Mouse (Mus musculus) brain, adult 2 months (tissue): ENCODE results near the gene Mrps7.
"Not testable (repeated sequence)": the region's sequence is repeated elsewhere in the genome, so short reads cannot be mapped to it uniquely, and the experiment has no call there.

Source experiments
- DNase-seq: peaks from one replicate; pipeline ENCODE4 v3.0.0; 2011; ENCODE audit warnings: low read depth, low spot score

The Mrps7 gene

DNA sequence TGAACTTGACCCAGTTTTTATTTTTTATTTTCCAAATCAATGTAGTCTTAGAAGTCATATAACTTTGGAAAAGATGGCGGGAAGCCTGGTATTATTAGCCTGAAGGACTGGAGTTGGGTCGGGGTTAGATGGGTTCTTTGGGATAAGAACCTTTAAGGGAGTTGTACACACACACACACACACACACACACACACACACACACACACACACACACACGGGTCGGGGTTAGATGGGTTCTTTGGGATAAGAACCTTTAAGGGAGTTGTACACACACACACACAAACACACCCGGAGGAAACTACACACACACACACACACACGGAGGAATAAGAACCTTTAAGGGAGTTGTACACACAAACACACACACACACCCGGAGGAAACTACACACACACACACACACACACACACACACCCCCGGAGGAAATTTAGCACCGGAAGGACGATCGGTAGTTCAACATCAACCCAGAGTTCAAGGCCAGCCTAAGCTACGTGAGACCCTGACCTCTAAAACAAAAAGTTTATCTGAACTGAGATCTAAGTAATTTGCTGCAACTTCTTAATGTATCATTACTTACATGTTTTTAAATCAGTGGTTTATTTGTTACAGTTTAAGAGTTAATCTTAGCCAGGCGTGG lies 24.9 kb downstream of the Mrps7 start:
- no peak for DNase-seq

DNA sequence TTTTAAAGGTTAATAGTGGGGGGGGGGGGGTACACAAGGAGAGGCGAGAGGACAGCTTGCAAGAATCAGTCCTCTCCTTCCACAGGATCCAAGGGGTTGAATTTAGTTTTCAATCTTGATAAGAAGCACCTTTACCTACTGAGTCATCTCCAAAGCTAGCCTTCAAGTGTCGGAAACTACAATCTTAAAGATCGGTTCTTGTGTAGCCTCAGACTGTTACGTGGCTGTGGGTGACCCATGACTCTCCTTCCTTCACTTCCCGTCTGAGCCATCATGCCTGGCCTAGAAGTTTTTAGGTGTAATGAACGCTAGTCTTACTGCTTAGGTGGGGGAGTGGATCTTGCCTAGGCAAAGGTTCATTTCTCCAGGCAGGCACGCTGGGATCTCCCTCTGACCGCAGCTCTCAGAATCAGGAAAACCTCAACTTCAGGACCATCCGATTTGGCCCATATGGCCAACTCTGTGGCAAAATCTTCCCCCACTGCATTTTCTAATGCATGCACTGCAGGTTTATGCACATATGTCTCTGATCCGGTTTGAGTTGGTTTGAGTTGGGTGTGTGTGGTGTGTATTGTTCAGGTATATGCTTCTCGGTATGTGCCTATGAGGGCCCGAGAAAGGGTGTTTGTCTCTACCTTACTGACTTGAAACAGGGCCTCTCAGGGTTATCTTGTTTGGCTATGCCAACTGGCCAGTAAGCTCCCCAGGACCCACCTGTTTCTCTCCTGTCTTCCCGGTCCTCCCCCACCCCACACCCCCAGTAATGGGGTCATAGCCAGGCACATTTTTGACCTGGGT lies 26.2 kb downstream of the Mrps7 start:
- DNase-seq: no peak

- DNase-seq: peak; percentile 61
Observed at GRCm38 (mm10) chr11:115630532-115631504, 27.1 kb downstream of the Mrps7 start.

DNA sequence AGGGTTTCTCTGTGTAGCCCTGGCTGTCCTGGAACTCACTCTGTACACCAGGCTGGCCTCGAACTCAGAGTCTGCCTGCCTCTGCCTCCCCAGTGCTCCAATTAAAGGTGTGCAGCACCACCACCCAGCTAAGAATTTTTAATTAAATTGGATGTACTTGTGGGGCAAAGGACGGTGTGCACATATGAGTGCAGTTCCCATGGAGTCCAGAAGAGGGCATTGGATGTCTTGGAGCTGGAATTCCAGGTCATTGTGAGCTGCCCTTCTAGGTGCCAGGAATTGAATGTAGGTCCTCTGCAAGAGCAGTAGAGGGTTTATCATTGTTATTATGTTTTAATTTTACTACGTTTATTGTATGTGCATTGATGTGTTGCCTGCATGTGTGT lies 27.8 kb downstream of the Mrps7 start:
- DNase-seq: peak; percentile 69

DNA sequence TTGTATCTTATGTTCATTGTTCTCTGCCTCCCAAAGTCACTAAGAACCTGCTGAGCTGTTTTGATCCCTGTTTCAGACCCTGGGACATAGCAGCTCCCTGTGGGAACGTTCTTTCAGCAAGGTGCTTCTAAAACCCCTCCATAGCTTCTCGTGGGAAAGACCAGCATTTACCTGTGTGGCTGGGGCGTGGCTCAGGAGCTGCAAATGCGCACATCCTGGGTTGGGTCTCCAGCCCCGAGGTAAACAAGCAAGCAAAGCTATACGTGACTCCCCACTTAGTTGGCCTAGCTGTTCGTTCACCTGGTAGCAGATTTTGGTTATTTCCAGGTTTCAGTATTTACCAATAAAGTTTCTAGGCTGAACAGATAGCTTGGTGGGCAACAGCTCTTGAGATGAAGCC lies 28.5 kb downstream of the Mrps7 start:
- DNase-seq: no peak

- DNase-seq: no peak
Observed at GRCm38 (mm10) chr11:115632862-115633261, 29.1 kb downstream of the Mrps7 start.

- no peak for DNase-seq
Observed at GRCm38 (mm10) chr11:115634109-115634508, 30.4 kb downstream of the Mrps7 start.

GRCm38 (mm10) chr11:115635041-115635440 lies 31.3 kb downstream of the Mrps7 start:
- no peak for DNase-seq

GRCm38 (mm10) chr11:115635484-115635883 lies 31.8 kb downstream of the Mrps7 start:
- no peak for DNase-seq

DNA sequence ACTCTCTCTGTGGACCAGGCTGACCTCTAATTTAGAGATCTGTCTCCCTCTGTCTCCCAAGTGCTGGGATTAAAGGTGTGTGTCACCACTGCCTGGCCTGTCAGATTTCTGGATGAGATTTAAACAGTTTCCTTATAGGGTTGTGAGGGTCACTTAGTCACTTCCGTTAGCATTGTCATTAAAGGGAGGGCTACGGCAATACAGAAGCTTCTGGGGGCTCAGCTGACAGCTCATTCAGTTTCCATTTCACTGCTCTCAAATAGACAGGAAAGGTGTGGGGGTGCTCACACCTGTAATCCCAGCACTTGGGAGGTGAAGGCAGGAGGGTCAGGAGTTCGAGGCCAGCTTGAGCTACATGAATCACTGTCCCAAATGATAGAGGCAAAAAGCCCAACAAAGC lies 33.2 kb downstream of the Mrps7 start:
- DNase-seq: no peak

DNA sequence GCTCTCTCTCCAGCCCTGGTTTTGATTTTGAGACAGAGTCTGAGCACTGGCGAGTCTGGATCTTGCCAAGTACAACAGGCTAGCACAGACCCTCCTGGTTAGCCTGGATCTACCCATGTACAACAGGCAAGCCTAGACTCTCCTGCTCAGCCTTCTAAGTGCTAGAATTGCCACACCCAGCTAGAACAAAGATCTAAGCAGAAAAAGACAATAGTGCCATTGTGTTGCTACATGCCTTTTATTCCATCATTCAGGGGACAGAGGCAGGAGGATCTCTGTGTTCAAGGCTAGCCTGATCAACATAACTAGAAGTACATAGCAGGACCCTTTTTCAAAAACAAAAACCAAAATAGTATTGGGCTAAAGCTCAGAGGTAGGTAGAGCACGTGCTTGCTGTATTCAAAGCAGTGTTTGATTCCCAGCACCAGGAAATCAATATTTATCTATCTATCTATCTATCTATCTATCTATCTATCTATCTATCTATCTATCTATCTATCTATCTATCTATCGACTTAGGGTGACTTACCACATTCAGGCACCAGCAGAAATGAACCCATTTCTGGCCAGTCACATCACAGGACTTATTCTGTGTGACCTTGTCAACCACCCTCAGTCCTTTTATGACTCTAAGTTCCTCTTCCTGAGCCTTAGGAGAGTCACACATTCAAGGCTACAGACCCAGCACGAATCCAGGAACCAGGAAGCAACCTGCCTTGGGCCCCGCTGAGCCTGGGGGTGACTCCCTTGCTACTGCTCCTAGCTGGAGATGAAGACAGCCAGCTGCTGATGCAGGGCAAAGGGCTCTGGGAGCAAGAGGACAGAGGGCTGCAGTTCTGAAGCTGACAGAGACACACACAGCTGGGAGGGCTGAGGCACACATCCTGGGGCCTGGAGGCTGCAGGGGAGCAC lies 35.0 kb downstream of the Mrps7 start:
- DNase-seq: no peak

DNA sequence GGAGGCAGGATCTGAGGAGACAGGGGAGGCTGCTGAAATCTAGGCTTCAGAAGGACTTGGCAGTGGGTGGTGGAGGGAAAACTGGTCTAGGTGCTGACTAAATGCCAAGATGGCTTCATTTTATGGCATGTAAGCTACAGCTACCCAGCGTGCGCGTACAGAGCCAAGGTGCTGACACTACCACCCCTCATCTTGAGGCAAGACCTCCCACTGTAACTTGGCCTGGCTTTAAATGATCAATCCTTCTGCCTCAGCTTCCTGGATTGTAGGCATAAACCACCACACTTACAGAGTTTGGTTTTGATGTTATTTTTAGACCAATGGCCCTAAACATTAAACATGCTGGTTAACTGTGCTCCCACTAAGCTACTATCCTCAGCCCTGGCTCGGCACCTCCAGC lies 35.8 kb downstream of the Mrps7 start:
- no peak for DNase-seq

DNA sequence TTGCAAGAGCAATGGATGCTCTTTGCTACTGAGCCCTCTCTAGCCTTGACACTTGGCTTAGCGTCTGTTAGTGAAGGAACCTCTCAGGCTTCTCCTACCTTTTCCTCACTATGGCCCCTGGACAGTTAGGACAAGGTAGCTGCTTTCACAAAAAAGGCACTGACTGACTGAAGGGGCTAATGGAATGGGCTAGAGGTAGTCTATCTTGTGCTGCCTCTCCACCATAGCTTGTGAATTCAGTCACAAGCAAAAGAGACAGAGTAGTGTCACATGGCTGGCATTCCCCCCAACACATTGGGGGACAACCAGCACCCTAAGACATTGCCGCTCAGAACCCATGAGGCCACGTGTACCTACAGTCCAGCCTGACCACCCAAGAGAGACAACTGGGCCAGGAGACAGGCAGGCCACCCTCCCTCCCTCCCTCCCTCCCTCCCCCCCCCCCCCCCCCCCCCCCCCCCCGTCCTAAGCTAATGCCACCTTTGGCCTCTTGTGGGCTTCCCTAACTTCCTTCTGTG lies 36.6 kb downstream of the Mrps7 start:
- DNase-seq: no peak

DNA sequence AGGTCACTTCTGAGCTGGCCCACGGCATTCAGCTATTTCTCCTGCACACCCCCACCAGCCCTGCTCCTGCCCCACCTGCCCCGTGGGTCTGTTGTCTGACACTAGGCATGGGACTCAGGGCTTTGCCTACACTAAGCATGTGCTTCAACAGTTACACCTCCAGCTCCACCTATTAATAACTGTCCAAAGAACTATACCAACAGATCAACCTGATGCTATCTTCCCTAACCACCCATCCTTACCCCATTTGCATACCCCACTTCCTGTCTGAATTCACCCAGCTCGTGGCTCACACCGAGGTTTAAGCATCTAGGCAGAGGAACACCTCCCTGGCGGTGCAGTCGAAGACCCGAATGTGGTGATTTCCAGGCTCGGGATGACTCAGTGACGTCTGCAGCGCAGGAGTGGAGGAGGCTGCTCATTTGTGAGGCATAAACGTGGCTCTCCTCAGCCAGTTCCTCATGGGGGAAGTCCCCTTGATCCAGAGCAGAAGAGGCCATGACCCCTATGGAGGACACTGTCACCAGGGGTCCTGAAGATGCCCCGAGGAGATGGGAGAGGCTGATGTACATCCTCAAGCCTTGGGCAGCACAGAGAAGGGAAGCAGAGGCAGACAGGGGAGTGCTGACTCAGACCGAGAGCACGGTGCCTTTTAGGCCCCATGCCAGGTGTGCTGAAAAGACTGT lies 37.4 kb downstream of the Mrps7 start:
- DNase-seq: peak; percentile 74

DNA sequence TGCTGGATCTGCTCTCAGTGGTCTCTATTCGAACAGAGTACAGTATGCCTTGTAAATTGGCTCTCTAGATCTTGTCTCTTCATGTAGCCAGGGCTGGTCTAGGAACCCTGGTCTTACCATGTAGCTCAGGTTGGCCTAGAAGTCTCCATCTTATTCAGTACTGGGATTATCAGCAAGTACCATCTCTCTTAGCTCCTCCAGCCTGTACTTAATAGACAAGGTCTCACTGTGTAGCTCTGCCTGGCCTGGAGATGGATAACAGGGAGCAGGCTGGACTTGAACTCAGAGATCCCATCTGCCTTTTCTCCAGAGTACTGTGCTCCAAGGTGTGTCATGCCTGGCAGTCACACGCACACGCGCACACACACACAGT lies 37.9 kb downstream of the Mrps7 start:
- no peak for DNase-seq

DNA sequence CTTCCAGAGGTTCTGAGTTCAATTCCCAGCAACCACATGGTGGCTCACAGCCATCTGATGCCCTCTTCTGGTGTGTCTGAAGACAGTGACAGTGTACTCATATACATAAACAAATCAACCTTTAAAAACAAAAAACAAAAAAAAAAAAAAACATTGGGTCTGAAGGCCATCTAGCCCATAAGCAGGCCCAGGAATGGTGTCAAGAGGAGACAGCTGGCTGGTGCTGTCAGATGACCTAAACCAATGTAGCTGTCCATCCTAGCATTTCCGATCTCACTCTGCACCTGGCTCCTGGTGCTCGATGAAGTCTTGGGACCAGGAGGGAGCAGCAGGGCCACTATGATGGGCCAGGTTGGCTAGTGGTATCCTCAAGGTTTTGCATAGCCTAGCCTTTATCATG lies 39.0 kb downstream of the Mrps7 start:
- DNase-seq: no peak

DNA sequence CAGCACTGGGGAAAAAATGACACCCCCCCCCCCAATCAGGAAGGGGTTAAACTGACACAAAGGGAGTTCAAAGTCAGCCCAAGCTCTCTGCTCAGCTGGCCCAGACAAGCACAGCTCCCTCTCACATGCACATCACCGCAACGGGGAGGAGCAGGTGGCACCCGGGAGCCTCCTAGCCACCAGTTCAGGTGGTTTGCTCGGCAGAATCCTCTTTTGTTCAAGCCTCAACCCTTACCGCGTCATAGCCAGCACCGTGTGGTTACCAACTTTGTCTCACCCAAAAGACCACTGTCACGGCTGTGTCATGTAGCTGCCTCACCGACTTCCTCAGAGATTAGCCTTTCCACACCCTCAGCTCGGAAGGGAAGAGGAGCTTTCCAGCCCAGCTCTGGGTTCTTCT lies 39.5 kb downstream of the Mrps7 start:
- DNase-seq: no peak

DNA sequence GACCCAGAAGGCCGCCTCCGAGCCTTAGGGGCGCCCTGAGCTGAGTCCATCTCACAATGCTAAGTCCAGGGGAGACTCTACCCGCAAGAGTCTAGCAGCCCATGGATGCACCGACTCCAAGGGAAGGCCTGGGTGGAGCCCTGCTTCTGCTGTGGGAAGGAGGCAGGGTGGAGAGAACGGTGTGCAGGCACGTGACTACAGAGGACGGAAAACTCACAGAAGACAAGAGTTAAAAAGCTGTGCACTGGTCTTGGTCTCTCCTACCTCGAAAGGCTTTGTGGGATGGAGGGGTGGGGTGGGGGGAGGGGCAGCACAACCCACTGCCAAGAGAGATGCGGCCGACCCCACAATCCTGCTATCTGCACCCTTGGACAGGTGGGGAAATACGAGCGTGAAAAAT lies 40.6 kb downstream of the Mrps7 start:
- DNase-seq: no peak

GRCm38 (mm10) chr11:115645498-115645897 lies 41.8 kb downstream of the Mrps7 start:
- not testable (repeated sequence) for DNase-seq

- no peak for DNase-seq
Observed at GRCm38 (mm10) chr11:115646439-115646838, 42.7 kb downstream of the Mrps7 start.
